Mouse (Mus musculus) layer of hippocampus, adult 9-11 months (tissue): ENCODE data around the gene Hcn4.
A peak's percentile ranks its signal among the peaks of the same experiment; 100 is the strongest.

ENCODE experiments used
- DNase-seq: peaks from one replicate; pipeline ENCODE4 v3.0.0; 2022

Gene Hcn4

GRCm38 (mm10) chr9:58823139-58823917, at the start of gene Hcn4:
Gene Hcn4 (plus strand): TSS chr9:58823412.
- DNase-seq: no peak

GRCm38 (mm10) chr9:58774761-58775160, 48.5 kb upstream of the Hcn4 start:
- DNase-seq: no peak

- DNase-seq: no peak
Measured at GRCm38 (mm10) chr9:58775363-58775762, 47.8 kb upstream of the Hcn4 start.

GRCm38 (mm10) chr9:58789476-58789875, 33.7 kb upstream of the Hcn4 start:
- DNase-seq: no peak

GRCm38 (mm10) chr9:58798155-58798554, 25.1 kb upstream of the Hcn4 start:
- no peak for DNase-seq

GRCm38 (mm10) chr9:58801441-58801840, 21.8 kb upstream of the Hcn4 start:
- no peak for DNase-seq

- DNase-seq: no peak
Measured at GRCm38 (mm10) chr9:58802294-58802693, 20.9 kb upstream of the Hcn4 start.

- DNase-seq: no peak
Measured at GRCm38 (mm10) chr9:58802802-58803201, 20.4 kb upstream of the Hcn4 start.

GRCm38 (mm10) chr9:58805601-58806318, 17.5 kb upstream of the Hcn4 start:
- peak; percentile 16 for DNase-seq

- DNase-seq: no peak
Measured at GRCm38 (mm10) chr9:58811171-58811570, 12.0 kb upstream of the Hcn4 start.

GRCm38 (mm10) chr9:58815552-58816260, 7.5 kb upstream of the Hcn4 start:
- DNase-seq: peak; percentile 75

GRCm38 (mm10) chr9:58816458-58816857, 6.8 kb upstream of the Hcn4 start:
- no peak for DNase-seq

GRCm38 (mm10) chr9:58817676-58818075, 5.5 kb upstream of the Hcn4 start:
- DNase-seq: no peak

GRCm38 (mm10) chr9:58822431-58823091, 651 bp upstream of the Hcn4 start:
- peak; percentile 38 for DNase-seq

GRCm38 (mm10) chr9:58823918-58824215, 655 bp downstream of the Hcn4 start:
- DNase-seq: no peak

- no peak for DNase-seq
Measured at GRCm38 (mm10) chr9:58829627-58830026, 6.4 kb downstream of the Hcn4 start.

GRCm38 (mm10) chr9:58832939-58833338, 9.7 kb downstream of the Hcn4 start:
- DNase-seq: no peak

- no peak for DNase-seq
Measured at GRCm38 (mm10) chr9:58837174-58837573, 14.0 kb downstream of the Hcn4 start.

GRCm38 (mm10) chr9:58838504-58838903, 15.3 kb downstream of the Hcn4 start:
- DNase-seq: no peak

GRCm38 (mm10) chr9:58841655-58842054, 18.4 kb downstream of the Hcn4 start:
- DNase-seq: no peak

GRCm38 (mm10) chr9:58844597-58844996, 21.4 kb downstream of the Hcn4 start:
- DNase-seq: no peak

GRCm38 (mm10) chr9:58847008-58847407, 23.8 kb downstream of the Hcn4 start:
- no peak for DNase-seq

- DNase-seq: no peak
Measured at GRCm38 (mm10) chr9:58847676-58848075, 24.5 kb downstream of the Hcn4 start.
